Mouse (Mus musculus): ENCODE measurements at regions not wholly inside any gene's neighbourhood (a gene's known extent, or its start where the extent isn't known, plus 50 kb on each side); places are given as distances from the start of the nearest gene placed in this dataset.

GRCm38 (mm10) chr12:15122586-15123212 lies 694.0 kb downstream of the Trib2 start:
- TF ChIP-seq MYOD1 (IDR thresholded peaks at IDR 0.05; ENCODE audit: control insufficient read depth in 1 of 3, insufficient read length in 2 of 3, low read depth in 2 of 3) (no peak), POLR2A (IDR thresholded peaks at IDR 0.05; ENCODE audit: insufficient read length, low read depth) (no peak), MAX (IDR thresholded peaks at IDR 0.05; ENCODE audit: low read depth) (no peak), CEBPB (IDR thresholded peaks at IDR 0.05; ENCODE audit: insufficient read depth, poor library complexity, severe bottlenecking) (no peak), REST (IDR thresholded peaks at IDR 0.05; ENCODE audit: insufficient read depth, insufficient read length) (no peak)
